Mouse (Mus musculus): ENCODE measurements around the gene Elp4. TPM values are rescaled to one million over a fixed set of nuclear protein-coding genes. Genes with fewer than 3 reads are reported as not detected.
A peak's percentile ranks its signal among the peaks of the same experiment; 100 is the strongest.

Gene Elp4
- polyA plus RNA-seq, 1 experiment = 11.3 TPM

DNA sequence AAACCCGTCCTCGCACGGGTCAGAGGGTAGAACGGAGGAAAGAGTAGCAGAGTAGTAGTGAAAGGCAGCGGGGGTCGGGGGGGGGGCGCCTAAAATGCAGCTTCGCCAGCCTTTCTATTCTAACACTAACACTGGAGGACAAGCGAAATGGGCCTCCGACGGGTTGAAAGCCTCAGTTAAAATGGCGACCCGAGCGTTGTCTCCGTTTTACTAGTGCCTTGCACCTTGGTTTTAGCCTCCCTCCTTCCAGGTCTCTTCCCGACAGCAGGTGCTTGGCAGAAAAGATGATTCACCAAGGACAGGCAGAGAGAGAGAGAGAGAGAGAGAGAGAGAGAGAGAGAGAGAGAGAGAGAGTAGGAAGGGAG, 231.8 kb downstream of the Elp4 start:
- Histone ChIP-seq H3K36me3 (ENCODE audit: control insufficient read depth, insufficient read depth) (no peaks in the 10 kb centered on the region), H3K27me3 (ENCODE audit: control insufficient read depth, insufficient read depth, insufficient read length) (peaks cover 36% of the 10 kb centered on the region), H3ac (ENCODE audit: control insufficient read depth, insufficient read length) (no peak overlapping the region), H3K79me2 (ENCODE audit: control insufficient read depth, insufficient read depth) (no peaks in the 10 kb centered on the region), H3K4me3 (no peak overlapping the region), H3K4me2 (ENCODE audit: low read depth) (peak overlapping the region; percentile 61)
- TF ChIP-seq POLR2AphosphoS2 (IDR thresholded peaks at IDR 0.05; ENCODE audit: insufficient read length, low read depth) (no peak), MYOG (IDR thresholded peaks at IDR 0.05; ENCODE audit: control insufficient read depth in 1 of 3, insufficient read depth in 1 of 3, insufficient read length in 2 of 3, low read depth in 2 of 3) (no peak), USF1 (IDR thresholded peaks at IDR 0.05; ENCODE audit: low read depth) (no peak), TCF3 (IDR thresholded peaks at IDR 0.05; ENCODE audit: insufficient read length, low read depth) (no peak), TCF12 (IDR thresholded peaks at IDR 0.05; ENCODE audit: insufficient read depth, poor library complexity, severe bottlenecking) (no peak), REST (IDR thresholded peaks at IDR 0.05; ENCODE audit: insufficient read depth, insufficient read length) (no peak), MAX (IDR thresholded peaks at IDR 0.05; ENCODE audit: low read depth) (no peak), CEBPB (IDR thresholded peaks at IDR 0.05; ENCODE audit: insufficient read depth, poor library complexity, severe bottlenecking) (no peak), POLR2A (IDR thresholded peaks at IDR 0.05; ENCODE audit: insufficient read length, low read depth) (no peak), SRF (IDR thresholded peaks at IDR 0.05; ENCODE audit: control insufficient read depth, insufficient read length, low read depth) (no peak), MYOD1 (IDR thresholded peaks at IDR 0.05; ENCODE audit: control insufficient read depth in 1 of 3, insufficient read length in 2 of 3, low read depth in 2 of 3) (no peak)

- peaks cover 40% of the 10 kb centered on the region for H3K27me3 ChIP-seq (ENCODE audit: control insufficient read depth, insufficient read depth, insufficient read length)
- no peak overlapping the region for H3ac ChIP-seq (ENCODE audit: control insufficient read depth, insufficient read length)
- no peaks in the 10 kb centered on the region for H3K79me2 ChIP-seq (ENCODE audit: control insufficient read depth, insufficient read depth)
- TF ChIP-seq E2F4 (IDR thresholded peaks at IDR 0.05; ENCODE audit: insufficient read depth) (no peak), MYOG (IDR thresholded peaks at IDR 0.05; ENCODE audit: control insufficient read depth in 1 of 3, insufficient read depth in 1 of 3, insufficient read length in 2 of 3, low read depth in 2 of 3) (no peak), MYOD1 (IDR thresholded peaks at IDR 0.05; ENCODE audit: control insufficient read depth in 1 of 3, insufficient read length in 2 of 3, low read depth in 2 of 3) (no peak), TCF12 (IDR thresholded peaks at IDR 0.05; ENCODE audit: insufficient read depth, poor library complexity, severe bottlenecking) (no peak), POLR2AphosphoS2 (IDR thresholded peaks at IDR 0.05; ENCODE audit: insufficient read length, low read depth) (no peak), USF1 (IDR thresholded peaks at IDR 0.05; ENCODE audit: low read depth) (no peak)
- H3K36me3 ChIP-seq (ENCODE audit: control insufficient read depth, insufficient read depth) = no peaks in the 10 kb centered on the region
- peak overlapping the region; percentile 61 for H3K4me2 ChIP-seq (ENCODE audit: low read depth)
- H3K4me3 ChIP-seq = no peak overlapping the region
Observed at GRCm38 (mm10) chr2:105671798-105672595, 232.4 kb downstream of the Elp4 start.

DNA sequence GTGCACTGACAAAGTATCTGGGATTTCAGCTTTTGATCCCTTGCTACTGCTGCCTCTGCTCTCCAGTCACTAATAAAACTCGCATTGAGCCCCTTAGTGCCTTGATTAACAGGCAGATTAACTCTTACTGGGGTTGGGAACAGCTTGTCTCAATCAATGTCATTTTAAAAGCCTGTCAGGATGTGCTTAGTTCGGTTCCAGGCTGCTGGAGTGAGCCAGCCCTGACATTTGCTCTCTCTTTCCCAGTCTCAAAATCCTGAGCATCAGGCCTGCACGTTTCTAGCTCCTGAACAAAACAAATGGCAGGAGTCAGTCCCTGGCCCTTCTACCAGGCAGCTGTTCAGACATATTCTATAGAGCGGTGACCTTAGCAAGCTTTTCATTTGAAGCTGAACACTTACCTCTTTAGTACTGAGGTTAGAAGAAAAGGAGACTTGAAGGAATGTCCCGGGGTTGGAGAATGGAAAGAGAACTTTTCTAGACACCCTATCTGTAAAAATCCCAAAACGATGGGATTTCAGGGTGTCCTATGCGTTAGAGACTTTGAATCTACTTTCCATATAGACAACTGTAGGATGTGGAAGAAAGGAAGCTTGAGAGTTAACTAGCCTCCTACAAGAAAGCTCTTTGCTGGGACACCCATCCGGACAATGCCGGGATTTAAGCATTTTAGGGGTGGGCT, 233.1 kb downstream of the Elp4 start:
- H3K36me3 ChIP-seq (ENCODE audit: control insufficient read depth, insufficient read depth) = no peaks in the 10 kb centered on the region
- no peak overlapping the region for H3K4me3 ChIP-seq
- H3K4me2 ChIP-seq (ENCODE audit: low read depth) = no peak overlapping the region
- no peaks in the 10 kb centered on the region for H3K79me2 ChIP-seq (ENCODE audit: control insufficient read depth, insufficient read depth)
- H3K27me3 ChIP-seq (ENCODE audit: control insufficient read depth, insufficient read depth, insufficient read length) = peaks cover 45% of the 10 kb centered on the region
- TF ChIP-seq POLR2AphosphoS2 (IDR thresholded peaks at IDR 0.05; ENCODE audit: insufficient read length, low read depth) (no peak), MAX (IDR thresholded peaks at IDR 0.05; ENCODE audit: low read depth) (no peak), MYOG (IDR thresholded peaks at IDR 0.05; ENCODE audit: control insufficient read depth in 1 of 3, insufficient read depth in 1 of 3, insufficient read length in 2 of 3, low read depth in 2 of 3) (no peak), E2F4 (IDR thresholded peaks at IDR 0.05; ENCODE audit: insufficient read depth) (no peak), CEBPB (IDR thresholded peaks at IDR 0.05; ENCODE audit: insufficient read depth, poor library complexity, severe bottlenecking) (no peak), USF1 (IDR thresholded peaks at IDR 0.05; ENCODE audit: low read depth) (no peak), MYOD1 (IDR thresholded peaks at IDR 0.05; ENCODE audit: control insufficient read depth in 1 of 3, insufficient read length in 2 of 3, low read depth in 2 of 3) (no peak), POLR2A (IDR thresholded peaks at IDR 0.05; ENCODE audit: insufficient read length, low read depth) (no peak), TCF3 (IDR thresholded peaks at IDR 0.05; ENCODE audit: insufficient read length, low read depth) (no peak)
- H3ac ChIP-seq (ENCODE audit: control insufficient read depth, insufficient read length) = no peak overlapping the region

DNA sequence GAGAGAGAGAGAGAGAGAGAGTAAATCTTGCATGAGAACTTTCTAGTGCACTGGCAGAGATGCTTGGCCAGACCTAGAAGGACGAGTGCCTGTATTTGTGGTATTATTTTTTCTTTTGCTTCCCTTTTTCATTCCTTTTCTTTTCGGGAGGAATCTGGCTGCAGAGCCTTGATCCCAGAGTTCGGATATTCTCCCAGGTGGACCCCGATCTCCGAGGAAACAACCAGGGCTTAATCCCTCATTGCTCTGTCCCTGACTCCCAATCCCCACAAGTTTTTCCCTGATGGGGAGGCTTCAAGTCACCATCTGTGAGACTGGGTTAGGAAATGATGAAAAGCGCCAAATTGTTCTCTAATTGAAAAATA, 233.7 kb downstream of the Elp4 start:
- no peak overlapping the region for H3K4me3 ChIP-seq
- H3K27me3 ChIP-seq (ENCODE audit: control insufficient read depth, insufficient read depth, insufficient read length) = peaks cover 43% of the 10 kb centered on the region
- H3K36me3 ChIP-seq (ENCODE audit: control insufficient read depth, insufficient read depth) = no peaks in the 10 kb centered on the region
- no peak overlapping the region for H3K4me2 ChIP-seq (ENCODE audit: low read depth)
- TF ChIP-seq MYOG (IDR thresholded peaks at IDR 0.05; ENCODE audit: control insufficient read depth in 1 of 3, insufficient read depth in 1 of 3, insufficient read length in 2 of 3, low read depth in 2 of 3) = no peak
- no peaks in the 10 kb centered on the region for H3K79me2 ChIP-seq (ENCODE audit: control insufficient read depth, insufficient read depth)
- no peak overlapping the region for H3ac ChIP-seq (ENCODE audit: control insufficient read depth, insufficient read length)

All from myocyte (in vitro differentiated cells).